Mouse (Mus musculus): ENCODE results near the gene Bbs5. TPM values are rescaled to one million over a fixed set of nuclear protein-coding genes. Genes with fewer than 3 reads are reported as not detected.
"Not testable (repeated sequence)": the region's sequence is repeated elsewhere in the genome, so short reads cannot be mapped to it uniquely, and the experiment has no call there.

Bbs5 gene
- total and polyA plus RNA-seq, 2 experiments from 2014 or later = 13.3 to 26.1 TPM

GRCm38 (mm10) chr2:69619286-69619685 lies 27.7 kb upstream of the Bbs5 start:
- Histone ChIP-seq H3K4me1 (ENCODE audit: insufficient read depth, low read length) (no peaks in the 10 kb centered on the region), H3K4me3 (ENCODE audit: low read length) (no peak overlapping the region), H3K4me2 (ENCODE audit: low read depth, low read length) (no peak overlapping the region), H3K9me3 (ENCODE audit: low read length) (no peaks in the 10 kb centered on the region), H3K27ac (no peak overlapping the region), H3K36me3 (ENCODE audit: insufficient read depth, low read length) (no peaks in the 10 kb centered on the region), H3K27me3 (ENCODE audit: insufficient read depth, low read length) (no peaks in the 10 kb centered on the region), H3K9ac (replicated peaks; ENCODE audit: low read length) (no peak overlapping the region)
- DNase-seq (ENCODE audit: low spot score) (no peak), ATAC-seq (no peak)
- peak; percentile 39 for TF ChIP-seq CTCF (IDR thresholded peaks at IDR 0.05; ENCODE audit: low read depth)

DNA sequence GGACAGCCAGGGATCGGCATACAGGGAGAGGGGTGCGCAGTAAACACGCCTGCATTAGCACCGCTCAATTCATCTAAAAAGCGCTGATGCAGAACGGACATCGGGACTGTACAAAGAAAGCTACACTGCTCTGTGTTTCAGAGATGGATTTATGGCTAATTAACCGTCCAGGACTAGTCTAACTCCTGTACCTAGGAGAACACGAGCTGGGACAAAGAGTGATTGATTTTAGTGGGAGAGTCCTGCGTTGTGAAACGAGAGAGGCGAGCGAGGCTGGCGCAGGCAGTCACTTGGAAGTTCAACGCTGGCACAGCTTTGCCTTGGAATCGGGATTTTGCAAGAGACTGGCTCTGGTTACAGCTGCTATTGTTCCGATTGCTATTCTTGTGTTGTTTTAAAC lies 17.8 kb upstream of the Bbs5 start:
- no peak overlapping the region for H3K9ac ChIP-seq (replicated peaks; ENCODE audit: low read length)
- no peaks in the 10 kb centered on the region for H3K27me3 ChIP-seq (ENCODE audit: insufficient read depth, low read length)
- H3K4me1 ChIP-seq (ENCODE audit: insufficient read depth, low read length) = no peaks in the 10 kb centered on the region
- H3K27ac ChIP-seq = no peak overlapping the region
- no peak for TF ChIP-seq CTCF (IDR thresholded peaks at IDR 0.05; ENCODE audit: low read depth)
- 68% methylated on average over 17 of the region's 17 CpGs for WGBS
- H3K4me3 ChIP-seq (ENCODE audit: low read length) = no peak overlapping the region
- H3K9me3 ChIP-seq (ENCODE audit: low read length) = no peaks in the 10 kb centered on the region
- DNase-seq (ENCODE audit: low spot score) (peak; percentile 5), ATAC-seq (no peak)
- H3K4me2 ChIP-seq (ENCODE audit: low read depth, low read length) = 0 out of 2 replicates have a peak overlapping the region, but pooled peaks have one; percentile 10
- H3K36me3 ChIP-seq (ENCODE audit: insufficient read depth, low read length) = no peaks in the 10 kb centered on the region

DNA sequence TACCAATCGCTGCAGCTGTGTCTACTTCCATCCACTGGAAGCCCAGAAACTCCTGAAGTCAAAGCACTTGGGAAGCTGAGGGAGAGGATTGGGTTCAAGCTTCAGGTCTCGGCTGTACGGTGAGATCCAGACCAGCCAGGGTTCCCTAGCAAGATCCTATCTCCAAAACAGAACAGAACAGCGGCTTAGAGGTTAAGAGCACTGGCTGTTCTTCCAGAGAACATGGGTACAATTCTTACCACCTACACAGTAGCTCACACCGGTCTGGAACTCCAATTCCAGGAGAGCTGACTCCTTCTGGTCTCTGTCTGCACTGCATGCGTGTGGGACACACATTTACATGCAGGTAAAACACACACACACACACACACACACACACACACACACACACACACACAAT lies 17.1 kb upstream of the Bbs5 start:
- DNase-seq (ENCODE audit: low spot score) (no peak), ATAC-seq (no peak; the same call in 1 of the 2 replicates)
- no peak overlapping the region for H3K4me2 ChIP-seq (ENCODE audit: low read depth, low read length)
- no peak for TF ChIP-seq CTCF (IDR thresholded peaks at IDR 0.05; ENCODE audit: low read depth)
- no peak overlapping the region for H3K4me3 ChIP-seq (ENCODE audit: low read length)
- H3K9me3 ChIP-seq (ENCODE audit: low read length) = no peaks in the 10 kb centered on the region
- WGBS = 89% methylated on average over 6 of the region's 6 CpGs
- no peaks in the 10 kb centered on the region for H3K36me3 ChIP-seq (ENCODE audit: insufficient read depth, low read length)
- H3K9ac ChIP-seq (replicated peaks; ENCODE audit: low read length) = no peak overlapping the region
- H3K27ac ChIP-seq = no peak overlapping the region
- H3K27me3 ChIP-seq (ENCODE audit: insufficient read depth, low read length) = no peaks in the 10 kb centered on the region
- no peaks in the 10 kb centered on the region for H3K4me1 ChIP-seq (ENCODE audit: insufficient read depth, low read length)

- 94% methylated on average over 5 of the region's 5 CpGs for WGBS
- ATAC-seq = no peak
Observed at GRCm38 (mm10) chr2:69630792-69631191, 16.2 kb upstream of the Bbs5 start.

DNA sequence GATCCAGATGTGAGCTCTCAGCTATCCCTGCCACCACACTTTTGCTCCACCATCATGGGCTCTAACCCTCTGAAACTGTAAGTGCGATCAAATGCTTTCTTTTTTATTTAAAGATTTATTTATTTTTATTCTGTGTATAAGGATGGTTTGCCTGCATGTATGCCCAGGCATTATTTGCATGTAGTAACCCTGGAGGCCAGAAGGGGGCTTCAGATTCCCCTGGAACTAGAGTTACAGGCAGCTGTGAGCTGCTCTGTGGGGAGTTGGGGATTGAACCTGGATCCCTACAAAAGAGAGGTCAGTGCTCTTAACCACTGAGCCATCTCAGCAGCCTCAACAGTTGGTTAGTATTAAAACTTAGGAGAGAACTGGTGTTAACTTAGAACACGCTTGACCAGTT lies 15.5 kb upstream of the Bbs5 start:
- Histone ChIP-seq H3K4me1 (ENCODE audit: insufficient read depth, low read length) (no peaks in the 10 kb centered on the region), H3K4me2 (ENCODE audit: low read depth, low read length) (no peak overlapping the region), H3K9me3 (ENCODE audit: low read length) (no peaks in the 10 kb centered on the region), H3K4me3 (ENCODE audit: low read length) (no peak overlapping the region), H3K36me3 (ENCODE audit: insufficient read depth, low read length) (no peaks in the 10 kb centered on the region), H3K27ac (no peak overlapping the region), H3K27me3 (ENCODE audit: insufficient read depth, low read length) (no peaks in the 10 kb centered on the region), H3K9ac (replicated peaks; ENCODE audit: low read length) (no peak overlapping the region)
- no peak for ATAC-seq
- 90% methylated on average over 2 of the region's 2 CpGs for WGBS
- TF ChIP-seq CTCF (IDR thresholded peaks at IDR 0.05; ENCODE audit: low read depth) = peak; percentile 40
- DNase-seq (ENCODE audit: low spot score) = peak; percentile 8

More at GRCm38 (mm10) chr2:69630792-69631191, 16.2 kb upstream of the Bbs5 start:
- no peak for DNase-seq (ENCODE audit: low spot score)
- Histone ChIP-seq H3K36me3 (ENCODE audit: insufficient read depth, low read length) (no peaks in the 10 kb centered on the region), H3K4me2 (ENCODE audit: low read depth, low read length) (no peak overlapping the region), H3K4me1 (ENCODE audit: insufficient read depth, low read length) (no peaks in the 10 kb centered on the region), H3K27ac (no peak overlapping the region), H3K4me3 (ENCODE audit: low read length) (no peak overlapping the region), H3K9ac (replicated peaks; ENCODE audit: low read length) (no peak overlapping the region), H3K9me3 (ENCODE audit: low read length) (no peaks in the 10 kb centered on the region), H3K27me3 (ENCODE audit: insufficient read depth, low read length) (no peaks in the 10 kb centered on the region)
- no peak for TF ChIP-seq CTCF (IDR thresholded peaks at IDR 0.05; ENCODE audit: low read depth)

DNA sequence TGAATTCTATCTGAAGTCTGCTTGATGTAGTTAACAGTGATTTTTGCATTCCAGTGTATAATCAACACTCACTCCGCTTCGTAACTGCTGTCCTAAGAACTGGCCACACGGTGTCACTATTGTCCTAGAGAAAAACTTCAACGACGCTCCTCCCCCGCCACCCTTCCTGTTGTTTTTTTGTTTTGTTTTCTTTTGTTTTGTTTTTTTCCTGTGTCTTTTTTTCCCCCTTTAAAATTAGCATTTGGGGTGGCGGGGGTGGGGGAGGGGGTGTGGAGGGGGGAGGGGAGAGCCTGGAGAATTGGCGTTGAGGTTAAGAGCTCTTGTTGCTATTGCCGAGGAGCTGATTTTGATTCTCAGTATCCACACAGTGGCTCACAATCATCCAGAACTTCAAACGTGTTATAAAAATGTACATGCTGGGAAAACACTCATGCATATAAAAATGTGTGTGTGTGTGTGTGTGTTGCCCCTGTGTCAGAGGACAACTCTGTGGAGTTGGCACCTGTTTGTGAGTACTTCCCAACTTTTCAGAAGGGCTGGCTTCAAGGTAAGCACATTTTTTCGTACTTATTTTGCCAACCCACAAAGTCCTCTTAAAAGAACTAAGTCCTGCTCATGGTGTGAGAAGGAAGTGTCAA lies 11.8 kb upstream of the Bbs5 start:
- Histone ChIP-seq H3K4me2 (ENCODE audit: low read depth, low read length) (peak overlapping the region; percentile 53), H3K36me3 (ENCODE audit: insufficient read depth, low read length) (no peaks in the 10 kb centered on the region), H3K9me3 (ENCODE audit: low read length) (no peaks in the 10 kb centered on the region), H3K4me3 (ENCODE audit: low read length) (peak overlapping the region; percentile 30), H3K27ac (no peak overlapping the region), H3K4me1 (ENCODE audit: insufficient read depth, low read length) (no peaks in the 10 kb centered on the region), H3K9ac (replicated peaks; ENCODE audit: low read length) (no peak overlapping the region), H3K27me3 (ENCODE audit: insufficient read depth, low read length) (no peaks in the 10 kb centered on the region)
- ATAC-seq = peak; percentile 51
- 7% methylated on average over 11 of the region's 11 CpGs for WGBS
- DNase-seq (ENCODE audit: low spot score) = peak; percentile 83
- peak; percentile 83 for TF ChIP-seq CTCF (IDR thresholded peaks at IDR 0.05; ENCODE audit: low read depth)

DNA sequence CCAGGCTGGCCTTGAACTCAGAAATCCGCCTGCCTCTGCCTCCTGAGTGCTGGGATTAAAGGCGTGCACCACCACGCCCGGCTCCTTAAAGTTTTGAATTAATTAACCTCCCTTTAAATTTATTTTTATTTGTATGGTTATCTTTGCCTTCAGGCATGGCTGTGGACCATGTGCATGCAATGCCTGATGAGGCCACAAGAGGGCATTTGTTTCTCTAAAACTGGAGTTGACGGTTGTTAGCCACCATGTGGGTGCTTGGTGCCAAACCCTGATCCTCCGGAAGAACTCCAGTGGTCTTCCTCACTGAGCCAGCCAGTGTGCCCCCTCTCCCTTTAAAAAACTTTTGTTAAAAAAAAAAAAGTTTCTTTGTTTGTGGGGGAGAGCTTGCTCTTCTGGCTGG lies 11.2 kb upstream of the Bbs5 start:
- H3K4me2 ChIP-seq (ENCODE audit: low read depth, low read length) = no peak overlapping the region
- TF ChIP-seq CTCF (IDR thresholded peaks at IDR 0.05; ENCODE audit: low read depth) = peak; percentile 60
- ATAC-seq = no peak
- no peak overlapping the region for H3K4me3 ChIP-seq (ENCODE audit: low read length)
- H3K36me3 ChIP-seq (ENCODE audit: insufficient read depth, low read length) = no peaks in the 10 kb centered on the region
- DNase-seq (ENCODE audit: low spot score) = peak; percentile 51
- H3K9me3 ChIP-seq (ENCODE audit: low read length) = no peaks in the 10 kb centered on the region
- H3K4me1 ChIP-seq (ENCODE audit: insufficient read depth, low read length) = no peaks in the 10 kb centered on the region
- 64% methylated on average over 6 of the region's 6 CpGs for WGBS
- H3K27ac ChIP-seq = no peak overlapping the region
- no peaks in the 10 kb centered on the region for H3K27me3 ChIP-seq (ENCODE audit: insufficient read depth, low read length)
- no peak overlapping the region for H3K9ac ChIP-seq (replicated peaks; ENCODE audit: low read length)

DNA sequence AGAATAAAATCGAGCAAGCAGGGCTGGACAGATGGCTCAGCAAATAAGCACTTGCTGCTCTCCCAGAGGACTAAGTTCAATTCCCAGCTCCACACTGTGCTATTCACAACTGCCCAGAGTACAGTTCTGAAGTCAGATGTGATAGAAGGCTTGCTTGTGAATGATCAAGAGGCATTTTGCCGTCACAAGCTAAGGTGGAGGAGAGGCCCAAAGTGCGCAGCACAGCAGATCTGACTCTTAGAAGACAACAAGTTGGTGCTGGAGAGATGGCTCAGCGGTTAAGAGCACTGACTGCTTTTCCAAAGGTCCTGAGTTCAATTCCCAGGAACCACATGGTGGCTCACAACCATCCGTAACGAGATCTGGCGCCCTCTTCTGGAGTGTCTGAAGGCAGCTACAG lies 9.0 kb upstream of the Bbs5 start:
- not testable (repeated sequence) for H3K9me3 ChIP-seq (ENCODE audit: low read length); H3K27me3 ChIP-seq (ENCODE audit: insufficient read depth, low read length); H3K27ac ChIP-seq; ATAC-seq; H3K4me3 ChIP-seq (ENCODE audit: low read length); H3K4me1 ChIP-seq (ENCODE audit: insufficient read depth, low read length); H3K36me3 ChIP-seq (ENCODE audit: insufficient read depth, low read length); H3K4me2 ChIP-seq (ENCODE audit: low read depth, low read length); DNase-seq (ENCODE audit: low spot score); H3K9ac ChIP-seq (replicated peaks; ENCODE audit: low read length)
- WGBS = 74% methylated on average over 7 of the region's 7 CpGs
